Mouse (Mus musculus) megakaryocyte, embryonic 14.5 days (primary cell): Measurements from ENCODE around the gene Clta.

Experiments
- FLI1 ChIP-seq: IDR thresholded peaks from 2 replicates; pipeline ENCODE4 v1.6.1; 2012; ENCODE audit warnings: low read length, inconsistent platforms, mixed read lengths
- GATA1 ChIP-seq: IDR thresholded peaks from 3 replicates; pipeline ENCODE4 v1.6.1; 2012; ENCODE audit warnings: mixed read lengths, low read length, inconsistent platforms, borderline replicate concordance

GRCm38 (mm10) chr4:44028303-44029135 is 24.3 kb downstream of the Clta start:
- no peak for TF ChIP-seq GATA1
- no peak for TF ChIP-seq FLI1
